Mouse (Mus musculus) kidney, embryonic 15.5 days (tissue): ENCODE data around the gene Tex12. TPM values are rescaled to one million over a fixed set of nuclear protein-coding genes. Genes with fewer than 3 reads are reported as not detected.

Experiments used
- ATAC-seq: fragments of 200-750 bp; cut with Nextera tagmentation; replicated peaks from 2 replicates; pipeline ENCODE4 v1.8.0; 2017; ENCODE audit warnings: moderate TSS enrichment; ENCODE audit not compliant: low FRiP score
- H3K27ac ChIP-seq: fragments of 300-500 bp; sonication (generic); 2 replicates; pipeline ENCODE4 v1.5.1; 2015; ENCODE audit warnings: mild to moderate bottlenecking, inconsistent platforms
- H3K27me3 ChIP-seq: fragments of 300-500 bp; sonication (generic); 2 replicates; pipeline ENCODE4 v1.6.1; 2015; ENCODE audit warnings: inconsistent platforms
- H3K36me3 ChIP-seq: fragments of 300-500 bp; sonication (generic); 2 replicates; pipeline ENCODE4 v1.6.1; 2015; ENCODE audit warnings: inconsistent platforms
- H3K4me1 ChIP-seq: fragments of 300-500 bp; sonication (generic); 2 replicates; pipeline ENCODE4 v1.6.1; 2015; ENCODE audit warnings: inconsistent platforms
- H3K4me2 ChIP-seq: fragments of 300-500 bp; sonication (generic); 2 replicates; pipeline ENCODE4 v1.6.1; 2015; ENCODE audit warnings: moderate library complexity, mild to moderate bottlenecking, inconsistent platforms
- H3K4me3 ChIP-seq: fragments of 300-500 bp; sonication (generic); replicated peaks from 2 replicates; pipeline ENCODE4 v1.5.1; 2015; ENCODE audit warnings: mild to moderate bottlenecking, inconsistent platforms
- H3K9ac ChIP-seq: fragments of 300-500 bp; sonication (generic); 2 replicates; pipeline ENCODE4 v1.6.1; 2015; ENCODE audit warnings: mild to moderate bottlenecking, inconsistent platforms
- H3K9me3 ChIP-seq: fragments of 300-500 bp; sonication (generic); replicated peaks from 2 replicates; pipeline ENCODE4 v1.6.1; 2016; ENCODE audit warnings: inconsistent platforms
- WGBS: fragments of 180-500 bp; shearing (Covaris S2); methylation state at CpG from one replicate; pipeline ENCODE4 v1.1.7; 2015; ENCODE audit warnings: mixed read lengths; 5-methylcytosine and 5-hydroxymethylcytosine counted together
- polyA plus RNA-seq: library from polyadenylated mRNA; unstranded; fragments of >200 nt; fragmentation: Nextera tagmentation; extraction: Ambion mirVana; gene quantifications from 2 replicates; pipeline ENCODE4 v1.2.1, GENCODE M21; 2015

The Tex12 gene
- polyA plus RNA-seq, 1 experiment from 2014 or later = 0.18 TPM

DNA sequence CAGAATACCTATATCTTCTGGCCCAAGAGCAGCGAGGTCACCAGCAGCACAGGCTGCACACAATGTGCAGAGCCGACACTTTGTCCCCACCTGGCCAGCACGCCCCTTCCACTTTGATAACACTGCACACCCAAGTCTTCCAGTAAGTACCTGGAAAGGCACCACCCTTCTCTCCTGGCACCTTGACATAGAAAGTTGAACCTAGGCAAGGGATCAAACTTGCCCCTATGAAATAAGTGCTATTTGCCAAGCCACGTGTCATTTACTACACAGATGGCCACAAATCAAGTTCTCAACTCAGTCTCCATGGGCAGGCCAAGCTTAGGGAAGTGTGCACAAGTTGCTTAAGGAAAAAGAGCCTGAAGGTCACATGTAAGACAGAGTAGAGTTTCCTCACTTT lies 25.8 kb upstream of the Tex12 start:
- no peaks in the 10 kb centered on the region for H3K4me1 ChIP-seq
- no peak overlapping the region for H3K9ac ChIP-seq
- H3K9me3 ChIP-seq = no peaks in the 10 kb centered on the region
- H3K27ac ChIP-seq = no peak overlapping the region
- no peaks in the 10 kb centered on the region for H3K27me3 ChIP-seq
- no peak overlapping the region for H3K4me3 ChIP-seq
- no peak overlapping the region for H3K4me2 ChIP-seq
- 73% methylated on average over 4 of the region's 4 CpGs for WGBS
- ATAC-seq = no peak
- no peaks in the 10 kb centered on the region for H3K36me3 ChIP-seq

DNA sequence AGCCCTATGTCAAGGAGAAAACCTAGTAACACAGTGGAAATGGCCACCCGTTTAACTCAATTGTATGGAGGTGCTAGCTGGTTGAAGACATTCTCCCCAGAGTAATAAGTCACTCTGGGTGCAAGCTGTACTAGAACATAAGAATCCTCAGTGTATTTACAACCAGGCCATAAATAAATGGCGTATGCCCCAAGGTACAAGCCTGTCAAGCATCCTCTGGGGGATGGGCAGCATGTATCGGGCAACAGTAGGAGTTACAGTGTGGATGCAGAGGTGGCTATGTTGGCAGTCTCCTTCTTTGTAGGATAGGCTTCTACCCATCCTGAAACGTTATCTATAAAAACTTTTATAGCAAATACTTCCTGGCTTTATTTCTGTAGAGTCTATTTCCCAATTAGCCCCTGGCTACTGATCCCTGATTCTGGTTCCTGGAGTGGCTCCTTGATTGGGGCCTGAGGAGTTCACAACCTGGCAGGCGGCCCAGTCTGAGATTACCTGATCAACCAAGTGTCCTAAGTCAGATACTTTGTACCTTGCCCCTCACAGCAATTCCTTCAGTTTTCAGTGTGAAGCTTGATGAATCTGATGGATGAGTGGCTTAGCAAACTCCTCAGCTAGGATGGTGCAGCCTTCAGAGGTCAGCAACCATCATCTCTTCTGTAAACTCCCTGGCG lies 24.2 kb upstream of the Tex12 start:
- Histone ChIP-seq H3K9me3 (no peaks in the 10 kb centered on the region), H3K27me3 (no peaks in the 10 kb centered on the region), H3K4me3 (no peak overlapping the region), H3K4me2 (no peak overlapping the region), H3K4me1 (no peaks in the 10 kb centered on the region), H3K36me3 (no peaks in the 10 kb centered on the region), H3K27ac (no peak overlapping the region), H3K9ac (no peak overlapping the region)
- 71% methylated on average over 6 of the region's 6 CpGs for WGBS
- no peak for ATAC-seq

DNA sequence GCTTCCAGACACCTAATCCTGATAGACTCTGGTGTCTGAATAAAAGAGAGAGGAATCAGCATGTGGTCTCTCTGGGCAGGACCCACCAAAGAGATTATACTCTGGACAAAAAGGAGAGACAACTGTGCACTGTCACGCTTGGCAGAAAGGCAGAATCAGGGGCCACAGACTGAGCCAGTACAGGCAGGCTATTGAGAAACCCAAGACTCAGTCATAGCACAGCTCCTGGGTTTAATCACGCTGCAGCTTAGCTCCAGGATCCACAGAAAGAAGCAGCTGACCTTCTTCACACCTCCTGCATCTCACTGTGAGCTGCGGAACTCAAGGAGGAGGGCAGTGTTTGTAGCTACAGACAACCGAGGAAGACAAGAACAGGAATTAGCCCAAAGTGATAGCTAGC lies 19.2 kb upstream of the Tex12 start:
- WGBS = 37% methylated on average over 4 of the region's 4 CpGs

DNA sequence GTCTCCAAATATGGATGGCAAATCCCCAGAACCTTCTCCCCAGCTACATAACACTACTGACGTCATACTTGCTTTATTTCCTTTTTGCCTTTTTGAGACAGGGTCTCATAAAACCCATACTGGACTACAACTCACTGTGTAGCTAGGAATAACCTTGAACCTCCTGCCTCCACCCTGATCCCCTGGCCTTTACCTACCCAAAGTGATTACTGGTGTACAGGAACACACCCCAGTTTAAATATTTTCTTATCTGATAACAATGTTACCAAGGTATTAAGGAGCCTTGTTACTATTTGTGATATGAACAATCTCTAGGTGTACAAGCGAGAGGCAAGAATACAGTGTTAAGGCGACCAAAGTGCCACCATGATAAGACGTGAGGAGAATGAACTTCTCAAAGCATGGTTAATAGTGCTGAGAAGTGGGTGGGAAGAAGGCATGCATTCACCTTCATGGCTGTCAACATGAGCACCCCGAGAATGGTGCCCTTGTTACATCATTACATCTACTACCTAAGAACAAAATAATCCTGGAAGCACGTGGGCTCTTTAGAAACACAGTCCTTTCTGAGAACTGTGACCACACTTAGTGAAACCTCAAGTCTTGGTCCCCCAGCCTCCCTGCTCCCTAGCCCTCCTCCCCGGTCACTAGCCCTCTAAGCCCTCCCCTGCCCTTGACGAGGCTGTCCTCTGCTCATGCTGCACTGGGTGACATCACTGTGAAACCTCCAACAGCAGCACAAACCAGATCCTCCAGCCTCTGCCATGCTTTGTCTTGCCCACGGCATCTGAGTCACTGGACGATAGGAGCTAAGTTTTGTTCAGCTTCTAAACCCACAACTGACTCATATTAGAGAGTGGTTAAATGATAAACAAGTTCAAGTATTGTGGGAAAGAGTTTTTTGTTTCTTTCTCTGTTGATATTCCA lies 8.7 kb upstream of the Tex12 start:
- ATAC-seq = no peak
- Histone ChIP-seq H3K27ac (no peak overlapping the region), H3K4me1 (no peaks in the 10 kb centered on the region), H3K36me3 (no peaks in the 10 kb centered on the region), H3K27me3 (no peaks in the 10 kb centered on the region), H3K4me3 (no peak overlapping the region), H3K4me2 (no peak overlapping the region), H3K9ac (no peak overlapping the region), H3K9me3 (no peaks in the 10 kb centered on the region)
- WGBS = 84% methylated on average over 10 of the region's 10 CpGs

More for the DNA sequence above, 19.2 kb upstream of the Tex12 start:
- Histone ChIP-seq H3K36me3 (no peaks in the 10 kb centered on the region), H3K4me1 (no peaks in the 10 kb centered on the region), H3K9me3 (no peaks in the 10 kb centered on the region), H3K4me3 (no peak overlapping the region), H3K27me3 (no peaks in the 10 kb centered on the region), H3K9ac (no peak overlapping the region), H3K4me2 (no peak overlapping the region), H3K27ac (no peak overlapping the region)
- ATAC-seq = no peak

DNA sequence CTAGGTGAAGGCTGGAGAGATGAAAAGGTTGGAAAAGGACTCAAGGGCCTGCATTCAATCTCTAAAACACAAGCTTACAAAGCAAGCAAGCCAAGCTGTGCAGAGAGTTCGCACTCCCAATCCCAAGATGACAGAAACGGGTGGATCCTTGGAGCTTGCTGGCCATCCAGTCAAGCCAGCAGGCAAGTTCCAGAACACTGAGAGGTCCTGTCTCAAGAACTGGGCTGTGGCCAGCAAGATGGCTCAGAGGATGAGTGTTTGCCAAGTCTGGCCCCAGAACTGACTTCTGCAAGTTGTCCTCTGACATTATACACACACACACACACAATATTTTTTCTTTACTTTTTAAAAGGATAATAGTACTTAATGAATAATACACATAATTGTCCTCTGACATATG lies 6.8 kb upstream of the Tex12 start:
- ATAC-seq = no peak
- H3K4me3 ChIP-seq = no peak overlapping the region
- H3K27ac ChIP-seq = no peak overlapping the region
- no peak overlapping the region for H3K9ac ChIP-seq
- no peaks in the 10 kb centered on the region for H3K27me3 ChIP-seq
- 95% methylated on average over 2 of the region's 2 CpGs for WGBS
- H3K4me1 ChIP-seq = no peaks in the 10 kb centered on the region
- no peaks in the 10 kb centered on the region for H3K9me3 ChIP-seq
- H3K4me2 ChIP-seq = no peak overlapping the region
- H3K36me3 ChIP-seq = no peaks in the 10 kb centered on the region

DNA sequence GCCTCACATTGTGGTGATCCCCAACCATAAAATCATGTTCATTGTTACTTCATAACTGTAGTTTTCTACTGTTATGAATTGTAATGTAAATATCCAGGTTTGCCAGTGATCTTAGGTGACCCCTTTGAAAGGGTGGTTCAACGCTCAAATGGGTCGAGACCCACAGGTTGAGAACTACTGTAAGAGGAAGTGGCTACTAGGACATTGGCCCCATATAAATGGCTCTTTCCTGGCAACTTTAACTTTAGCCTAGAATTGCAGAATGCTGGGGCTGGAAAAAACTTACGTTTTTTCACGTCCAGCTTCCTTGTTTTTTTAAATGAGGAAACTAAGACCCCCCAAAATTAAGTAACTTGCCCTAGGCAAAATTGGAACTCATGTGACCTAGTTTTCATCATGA lies 6.2 kb upstream of the Tex12 start:
- WGBS = 87% methylated on average over 4 of the region's 4 CpGs
- Histone ChIP-seq H3K4me1 (no peaks in the 10 kb centered on the region), H3K27me3 (no peaks in the 10 kb centered on the region), H3K9ac (no peak overlapping the region), H3K27ac (no peak overlapping the region), H3K4me3 (no peak overlapping the region), H3K9me3 (no peaks in the 10 kb centered on the region), H3K36me3 (no peaks in the 10 kb centered on the region), H3K4me2 (no peak overlapping the region)
- ATAC-seq = no peak

DNA sequence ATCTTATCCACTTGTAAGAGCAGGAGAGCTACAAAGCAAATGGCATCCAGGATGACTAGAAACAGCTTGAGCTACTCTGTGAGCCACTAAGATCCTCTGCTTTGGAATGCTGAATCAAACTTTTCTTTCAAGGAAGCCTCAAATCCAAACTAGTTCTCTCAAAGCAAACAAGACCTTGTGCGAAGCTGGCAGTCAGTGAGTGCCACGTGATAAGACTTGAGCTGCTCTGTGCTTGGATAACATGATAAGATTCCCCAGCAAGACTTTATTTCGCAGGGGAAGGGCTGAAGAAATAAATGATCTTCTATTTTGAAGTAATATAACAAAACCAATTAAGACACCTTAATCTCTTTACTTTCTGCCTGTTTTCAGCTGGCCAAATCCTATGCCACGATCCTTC lies 4.8 kb upstream of the Tex12 start:
- Histone ChIP-seq H3K9me3 (no peaks in the 10 kb centered on the region), H3K4me1 (no peaks in the 10 kb centered on the region), H3K4me3 (no peak overlapping the region), H3K36me3 (no peaks in the 10 kb centered on the region), H3K4me2 (no peak overlapping the region), H3K27me3 (no peaks in the 10 kb centered on the region), H3K9ac (no peak overlapping the region), H3K27ac (no peak overlapping the region)
- 78% methylated on average over 4 of the region's 4 CpGs for WGBS
- ATAC-seq = no peak

DNA sequence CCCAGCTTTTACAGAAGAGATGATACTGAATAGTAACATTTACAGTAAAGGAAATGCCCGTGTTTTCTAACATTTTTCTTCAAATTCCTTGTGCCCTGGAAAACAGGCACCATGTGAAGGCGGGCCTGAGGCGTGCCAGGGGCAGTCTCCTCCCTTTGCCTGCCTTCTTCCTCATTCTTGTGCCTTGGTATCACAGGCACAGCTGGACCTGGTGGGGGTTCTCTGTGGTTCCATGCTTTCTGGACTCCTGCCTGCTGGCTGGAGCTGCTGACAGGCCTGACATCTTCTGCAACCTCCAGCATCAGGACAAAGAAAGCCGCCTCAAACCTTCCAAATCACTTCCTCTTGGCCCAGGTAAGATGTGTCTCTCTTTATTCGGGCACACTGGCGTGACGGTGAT lies 4.0 kb upstream of the Tex12 start:
- Histone ChIP-seq H3K36me3 (no peaks in the 10 kb centered on the region), H3K4me3 (no peak overlapping the region), H3K27ac (no peak overlapping the region), H3K27me3 (no peaks in the 10 kb centered on the region), H3K9me3 (no peaks in the 10 kb centered on the region), H3K9ac (no peak overlapping the region), H3K4me1 (no peaks in the 10 kb centered on the region), H3K4me2 (no peak overlapping the region)
- 81% methylated on average over 7 of the region's 7 CpGs for WGBS
- ATAC-seq = no peak

DNA sequence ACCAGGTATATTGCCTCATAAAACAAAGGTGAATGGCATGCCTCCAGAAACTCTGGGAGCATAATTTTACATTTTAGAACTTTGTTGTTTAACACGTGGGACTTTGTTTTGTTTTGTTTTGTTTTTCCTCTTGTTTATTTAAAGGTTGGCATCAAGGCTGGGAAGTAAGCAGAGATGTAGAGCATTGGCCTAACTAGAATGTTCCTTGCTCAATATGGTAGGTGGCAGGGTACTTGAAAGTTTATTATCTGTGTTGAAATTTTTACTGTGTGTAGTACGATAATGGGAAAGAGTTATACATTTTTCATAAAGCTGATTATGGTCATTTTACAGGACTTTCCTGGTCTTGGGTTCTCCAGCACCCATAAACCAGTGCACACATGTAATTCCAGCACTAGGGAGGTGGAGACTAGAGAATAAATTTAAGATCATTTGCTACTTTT lies 814 bp upstream of the Tex12 start:
- no peaks in the 10 kb centered on the region for H3K27me3 ChIP-seq
- no peaks in the 10 kb centered on the region for H3K9me3 ChIP-seq
- no peaks in the 10 kb centered on the region for H3K4me1 ChIP-seq
- WGBS = 80% methylated on average over 2 of the region's 2 CpGs
- no peak overlapping the region for H3K4me3 ChIP-seq
- no peak overlapping the region for H3K9ac ChIP-seq
- no peak for ATAC-seq
- H3K36me3 ChIP-seq = no peaks in the 10 kb centered on the region
- H3K27ac ChIP-seq = no peak overlapping the region
- H3K4me2 ChIP-seq = no peak overlapping the region

DNA sequence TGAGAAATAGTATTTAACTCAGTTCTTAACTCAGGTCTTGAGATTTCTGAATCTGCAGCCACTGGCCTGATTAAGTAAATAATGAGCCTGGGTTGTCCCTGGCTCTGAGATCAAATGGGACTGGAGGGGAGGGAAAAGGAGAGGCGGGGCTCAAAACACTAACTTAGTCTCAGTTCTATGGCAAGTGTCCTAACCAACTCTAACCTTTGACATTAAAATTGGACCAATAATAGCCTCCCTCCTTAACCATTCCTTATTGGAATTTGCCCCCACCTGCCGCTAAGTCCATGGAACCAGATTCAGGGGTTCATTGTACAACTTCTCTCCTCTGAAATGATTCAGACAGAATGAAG lies 6.1 kb downstream of the Tex12 start, which contains the start of gene Bco2:
TSS of gene Bco2 (minus strand) at position 88 of the 353 bp plus-strand sequence.
- WGBS = 25% methylated on average over 2 of the region's 2 CpGs
- no peaks in the 10 kb centered on the region for H3K27me3 ChIP-seq
- H3K36me3 ChIP-seq = no peaks in the 10 kb centered on the region
- H3K4me1 ChIP-seq = no peaks in the 10 kb centered on the region
- ATAC-seq = no peak
- peak within 1 kb of the TSS; percentile 33; the same call in 1 of the 2 replicates for H3K4me2 ChIP-seq
- no peaks in the 10 kb centered on the region for H3K9me3 ChIP-seq
- H3K9ac ChIP-seq = no peak within 1 kb of the TSS
- no peak within 1 kb of the TSS for H3K27ac ChIP-seq
- H3K4me3 ChIP-seq = no peak within 1 kb of the TSS

DNA sequence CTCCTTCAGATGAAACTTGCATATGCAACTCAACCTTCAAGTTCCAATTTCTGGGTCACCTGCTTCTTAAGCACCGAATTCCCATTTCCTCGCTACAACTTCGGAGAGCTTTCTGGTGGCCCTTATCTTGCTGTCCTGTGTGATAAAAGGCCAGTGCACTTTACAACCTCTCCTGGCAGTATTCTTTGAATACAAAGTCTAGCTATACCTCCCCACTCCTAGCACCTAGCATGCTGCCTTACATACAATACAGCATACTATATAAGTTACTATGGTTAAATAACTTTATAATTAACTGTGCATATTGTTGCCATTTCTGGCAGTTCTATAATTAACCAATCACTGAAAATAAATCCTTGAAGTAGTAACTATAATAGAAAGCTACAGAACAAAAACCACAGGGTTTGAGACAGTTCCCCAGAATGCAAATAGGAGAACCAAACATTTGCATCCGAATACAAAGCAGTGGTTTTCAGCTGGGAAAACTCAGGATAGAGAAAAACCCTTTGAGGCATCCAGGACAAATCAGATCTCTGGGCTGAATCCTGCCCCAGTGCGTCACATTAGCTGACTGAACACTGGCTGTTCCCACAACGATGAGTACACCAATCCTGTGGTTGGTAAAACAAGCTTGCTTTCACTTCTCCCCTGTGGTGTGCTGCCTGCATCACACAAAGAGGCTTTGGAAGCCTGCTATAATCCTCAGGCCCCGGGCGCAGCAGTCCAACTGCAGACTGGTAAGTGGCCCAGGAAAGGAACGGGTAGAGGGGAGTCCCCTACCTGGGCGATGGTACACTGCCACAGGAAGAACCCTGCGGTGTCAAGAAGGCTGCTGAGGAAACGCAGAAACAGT lies 6.7 kb downstream of the Tex12 start, which contains the start of gene Il18:
TSS of gene Il18 (plus strand) at position 587 of the 853 bp plus-strand sequence.
- H3K4me1 ChIP-seq = no peaks in the 10 kb centered on the region
- H3K27me3 ChIP-seq = no peaks in the 10 kb centered on the region
- H3K27ac ChIP-seq = no peak within 1 kb of the TSS
- WGBS = 32% methylated on average over 12 of the region's 12 CpGs
- no peak within 1 kb of the TSS for H3K9ac ChIP-seq
- no peaks in the 10 kb centered on the region for H3K9me3 ChIP-seq
- peak within 1 kb of the TSS; percentile 33; the same call in 1 of the 2 replicates for H3K4me2 ChIP-seq
- ATAC-seq = no peak
- H3K36me3 ChIP-seq = no peaks in the 10 kb centered on the region
- no peak within 1 kb of the TSS for H3K4me3 ChIP-seq

DNA sequence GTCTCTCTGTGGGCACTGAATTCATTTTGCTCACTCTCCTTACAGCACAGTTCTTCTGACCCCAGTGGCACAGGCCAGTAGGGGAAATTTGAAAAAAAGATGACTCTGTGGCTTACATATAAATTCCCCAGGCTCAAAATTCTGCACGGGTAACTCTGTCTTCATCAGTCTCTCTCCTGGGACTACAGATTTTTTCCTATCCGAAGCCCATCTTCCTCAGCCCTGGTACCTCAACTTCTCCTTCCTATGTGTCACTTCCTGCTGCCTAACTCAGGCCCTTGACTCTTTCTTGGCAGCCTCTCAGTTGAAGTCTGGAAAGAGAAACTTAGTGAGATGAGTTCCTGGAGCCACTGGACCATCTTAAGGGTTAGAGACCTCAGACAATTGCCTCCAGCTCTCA lies 7.6 kb downstream of the Tex12 start:
- WGBS = 82% methylated on average over 2 of the region's 2 CpGs
- Histone ChIP-seq H3K9ac (no peak overlapping the region), H3K4me2 (no peak overlapping the region), H3K36me3 (no peaks in the 10 kb centered on the region), H3K9me3 (no peaks in the 10 kb centered on the region), H3K4me3 (no peak overlapping the region), H3K4me1 (no peaks in the 10 kb centered on the region), H3K27ac (no peak overlapping the region), H3K27me3 (no peaks in the 10 kb centered on the region)
- ATAC-seq = no peak
